Mouse (Mus musculus) heart, embryonic 11.5 days (tissue): ENCODE results near the gene Eif4a3. TPM values are rescaled to one million over a fixed set of nuclear protein-coding genes. Genes with fewer than 3 reads are reported as not detected.
"Not testable (repeated sequence)": the region's sequence is repeated elsewhere in the genome, so short reads cannot be mapped to it uniquely, and the experiment has no call there.

ENCODE experiments used
- ATAC-seq: fragments of 200-750 bp; cut with Nextera tagmentation; replicated peaks from 2 replicates; pipeline ENCODE4 v1.8.0; 2017; ENCODE audit warnings: moderate library complexity; ENCODE audit not compliant: insufficient number of reproducible peaks, low FRiP score, low TSS enrichment
- H3K27ac ChIP-seq: fragments of 300-500 bp; sonication (generic); 2 replicates; pipeline ENCODE4 v1.5.1; 2014; ENCODE audit warnings: mild to moderate bottlenecking, low read depth, low read length
- H3K27me3 ChIP-seq: fragments of 300-500 bp; sonication (generic); 2 replicates; pipeline ENCODE4 v1.6.1; 2014; ENCODE audit warnings: mild to moderate bottlenecking, low read length, mixed read lengths; ENCODE audit not compliant: control insufficient read depth, insufficient read depth
- H3K36me3 ChIP-seq: fragments of 300-500 bp; sonication (generic); 2 replicates; pipeline ENCODE4 v1.6.1; 2014; ENCODE audit warnings: mild to moderate bottlenecking, low read length, moderate library complexity, mixed read lengths; ENCODE audit not compliant: control insufficient read depth, insufficient read depth
- H3K4me1 ChIP-seq: fragments of 300-500 bp; sonication (generic); 2 replicates; pipeline ENCODE4 v1.6.1; 2014; ENCODE audit warnings: low read length; ENCODE audit not compliant: control insufficient read depth, insufficient read depth
- H3K4me2 ChIP-seq: fragments of 300-500 bp; sonication (generic); 2 replicates; pipeline ENCODE4 v1.6.1; 2014; ENCODE audit warnings: mild to moderate bottlenecking, moderate library complexity
- H3K4me3 ChIP-seq: fragments of 300-500 bp; sonication (generic); 2 replicates; pipeline ENCODE4 v1.5.1; 2014; ENCODE audit warnings: low read depth, low read length
- H3K9ac ChIP-seq: fragments of 300-500 bp; sonication (generic); 2 replicates; pipeline ENCODE4 v1.6.1; 2014; ENCODE audit warnings: mild to moderate bottlenecking, low read depth, low read length, moderate library complexity
- H3K9me3 ChIP-seq: fragments of 300-500 bp; sonication (generic); replicated peaks from 2 replicates; pipeline ENCODE4 v1.6.1; 2016; ENCODE audit warnings: low read length; ENCODE audit not compliant: control insufficient read depth
- WGBS: fragments of 180-500 bp; shearing (Covaris S2); extraction: QIAGEN DNeasy Blood & Tissue Kit; methylation state at CpG from one replicate; pipeline ENCODE4 v1.1.7; 2014; ENCODE audit not compliant: insufficient replicate concordance; 5-methylcytosine and 5-hydroxymethylcytosine counted together
- polyA plus RNA-seq: library from polyadenylated mRNA; unstranded; fragments of >200 nt; fragmentation: Nextera tagmentation; extraction: Ambion mirVana; gene quantifications from 2 replicates; pipeline ENCODE4 v1.2.1, GENCODE M21; 2014

The Eif4a3 gene
- polyA plus RNA-seq, 1 experiment from 2014 or later = 316 TPM

- Histone ChIP-seq H3K9ac (no peak overlapping the region), H3K4me1 (peaks cover 18% of the 10 kb centered on the region), H3K36me3 (no peaks in the 10 kb centered on the region), H3K4me2 (no peak overlapping the region), H3K9me3 (no peaks in the 10 kb centered on the region), H3K27me3 (peaks cover 12% of the 10 kb centered on the region; the same call in 1 of the 2 replicates), H3K27ac (peak overlapping the region; percentile 54), H3K4me3 (no peak overlapping the region)
- 48% methylated on average over 13 of the region's 13 CpGs for WGBS
- ATAC-seq = no peak
Observed at GRCm38 (mm10) chr11:119306762-119307657, 7.1 kb upstream of the Eif4a3 start.

- Histone ChIP-seq H3K4me1 (peaks cover 18% of the 10 kb centered on the region), H3K9ac (no peak overlapping the region), H3K4me2 (no peak overlapping the region), H3K27me3 (peaks cover 12% of the 10 kb centered on the region; the same call in 1 of the 2 replicates), H3K36me3 (no peaks in the 10 kb centered on the region), H3K9me3 (no peaks in the 10 kb centered on the region), H3K27ac (no peak overlapping the region), H3K4me3 (no peak overlapping the region)
- ATAC-seq = no peak
- WGBS = 36% methylated on average over 16 of the region's 16 CpGs
Observed at GRCm38 (mm10) chr11:119304904-119305712, 5.2 kb upstream of the Eif4a3 start.

- no peak for ATAC-seq
- no peak overlapping the region for H3K9ac ChIP-seq
- 0 out of 2 replicates have a peak overlapping the region, but pooled peaks have one; percentile 97 for H3K4me3 ChIP-seq
- H3K9me3 ChIP-seq = no peaks in the 10 kb centered on the region
- peaks cover 7% of the 10 kb centered on the region for H3K36me3 ChIP-seq
- peak overlapping the region; percentile 84; the same call in 1 of the 2 replicates for H3K4me2 ChIP-seq
- peaks cover 9% of the 10 kb centered on the region; the same call in 1 of the 2 replicates for H3K27me3 ChIP-seq
- H3K4me1 ChIP-seq = peaks cover 13% of the 10 kb centered on the region
- WGBS = 37% methylated on average over 2 of the region's 2 CpGs
- H3K27ac ChIP-seq = no peak overlapping the region
Observed at GRCm38 (mm10) chr11:119300986-119301385, 1.1 kb upstream of the Eif4a3 start.

GRCm38 (mm10) chr11:119300246-119300935, 502 bp upstream of the Eif4a3 start:
- Histone ChIP-seq H3K27ac (peak overlapping the region; percentile 80), H3K9ac (peak overlapping the region; percentile 97), H3K4me2 (peak overlapping the region; percentile 84), H3K36me3 (peaks cover 13% of the 10 kb centered on the region), H3K27me3 (peaks cover 9% of the 10 kb centered on the region; the same call in 1 of the 2 replicates), H3K9me3 (no peaks in the 10 kb centered on the region), H3K4me1 (peaks cover 9% of the 10 kb centered on the region), H3K4me3 (peak overlapping the region; percentile 97)
- ATAC-seq = no peak; the same call in 1 of the 2 replicates
- WGBS = 2% methylated on average over 31 of the region's 31 CpGs

- peaks cover 2% of the 10 kb centered on the region; the same call in 1 of the 2 replicates for H3K27me3 ChIP-seq
- H3K9me3 ChIP-seq = no peaks in the 10 kb centered on the region
- no peak for ATAC-seq
- H3K27ac ChIP-seq = peak overlapping the region; percentile 67
- peaks cover 9% of the 10 kb centered on the region for H3K4me1 ChIP-seq
- 12% methylated on average over 7 of the region's 7 CpGs for WGBS
- peak overlapping the region; percentile 97 for H3K4me3 ChIP-seq
- peak overlapping the region; percentile 84 for H3K4me2 ChIP-seq
- H3K36me3 ChIP-seq = peaks cover 27% of the 10 kb centered on the region
- H3K9ac ChIP-seq = peak overlapping the region; percentile 97
Observed at GRCm38 (mm10) chr11:119298917-119299316, 972 bp downstream of the Eif4a3 start.

GRCm38 (mm10) chr11:119297996-119298395, 1.9 kb downstream of the Eif4a3 start:
- H3K4me1 ChIP-seq = peaks cover 9% of the 10 kb centered on the region
- H3K36me3 ChIP-seq = peaks cover 36% of the 10 kb centered on the region
- ATAC-seq = no peak
- H3K27ac ChIP-seq = no peak overlapping the region
- no peaks in the 10 kb centered on the region for H3K9me3 ChIP-seq
- H3K4me2 ChIP-seq = peak overlapping the region; percentile 84
- H3K27me3 ChIP-seq = 0 out of 2 replicates have a peak, but pooled peaks cover 2% of the 10 kb centered on the region
- H3K4me3 ChIP-seq = no peak overlapping the region; the same call in 1 of the 2 replicates
- 81% methylated on average over 6 of the region's 6 CpGs for WGBS
- no peak overlapping the region; the same call in 1 of the 2 replicates for H3K9ac ChIP-seq

GRCm38 (mm10) chr11:119292861-119293260, 7.0 kb downstream of the Eif4a3 start:
- not testable (repeated sequence) for ATAC-seq, H3K9me3 ChIP-seq, H3K9ac ChIP-seq, H3K27me3 ChIP-seq, H3K4me1 ChIP-seq, H3K4me3 ChIP-seq, H3K4me2 ChIP-seq, H3K27ac ChIP-seq
- WGBS = 93% methylated on average over 8 of the region's 8 CpGs
- H3K36me3 ChIP-seq = peaks cover 73% of the 10 kb centered on the region
